Mouse (Mus musculus) erythroblast, embryonic 14.5 days (primary cell): ENCODE measurements around the gene Kcnv2.

Experiments
- GATA1 ChIP-seq: IDR thresholded peaks from 2 replicates; pipeline ENCODE4 v1.6.1; 2012; ENCODE audit warnings: low read length, inconsistent platforms, mixed read lengths
- TAL1 ChIP-seq: IDR thresholded peaks from 3 replicates; pipeline ENCODE4 v1.6.1; 2012; ENCODE audit warnings: low read length, inconsistent platforms, mixed read lengths

GRCm38 (mm10) chr19:27363891-27364290 is 41.5 kb downstream of the Kcnv2 start:
- no peak for TF ChIP-seq GATA1
- no peak for TF ChIP-seq TAL1
